Mouse (Mus musculus) ES-E14 (cell line): ENCODE results near the gene Chchd2.

Experiments used
- HCFC1 ChIP-seq: IDR thresholded peaks from 2 replicates; pipeline ENCODE4 v1.6.1; 2012; ENCODE audit warnings: low read length, inconsistent platforms, borderline replicate concordance; ENCODE audit not compliant: insufficient read depth
- MAFK ChIP-seq: IDR thresholded peaks from 2 replicates; pipeline ENCODE4 v1.6.1; 2014; ENCODE audit warnings: mild to moderate bottlenecking, low read depth, low read length, inconsistent platforms; ENCODE audit not compliant: insufficient read depth
- ZC3H11A ChIP-seq: IDR thresholded peaks from 2 replicates; pipeline ENCODE4 v1.6.1; 2012; ENCODE audit warnings: low read depth, mild to moderate bottlenecking, inconsistent platforms, low read length, borderline replicate concordance
- ZNF384 ChIP-seq: IDR thresholded peaks from 2 replicates; pipeline ENCODE4 v1.6.1; 2012; ENCODE audit warnings: low read depth, low read length, inconsistent platforms

GRCm38 (mm10) chr5:129878946-129879345, 8.3 kb downstream of the Chchd2 start:
- no peak for TF ChIP-seq ZC3H11A
- TF ChIP-seq HCFC1: no peak
- TF ChIP-seq ZNF384: 0 out of 2 replicates have a peak, but pooled peaks have one; percentile 51
- TF ChIP-seq MAFK: no peak
